Mouse (Mus musculus): Measurements from ENCODE around the gene Ankrd13b. TPM values are rescaled to one million over a fixed set of nuclear protein-coding genes. Genes with fewer than 3 reads are reported as not detected.
"Not testable (repeated sequence)": the region's sequence is repeated elsewhere in the genome, so short reads cannot be mapped to it uniquely, and the experiment has no call there.

The Ankrd13b gene
- 10 to 100 TPM; 83.2 to 88.4 TPM for total RNA-seq (2021)

DNA sequence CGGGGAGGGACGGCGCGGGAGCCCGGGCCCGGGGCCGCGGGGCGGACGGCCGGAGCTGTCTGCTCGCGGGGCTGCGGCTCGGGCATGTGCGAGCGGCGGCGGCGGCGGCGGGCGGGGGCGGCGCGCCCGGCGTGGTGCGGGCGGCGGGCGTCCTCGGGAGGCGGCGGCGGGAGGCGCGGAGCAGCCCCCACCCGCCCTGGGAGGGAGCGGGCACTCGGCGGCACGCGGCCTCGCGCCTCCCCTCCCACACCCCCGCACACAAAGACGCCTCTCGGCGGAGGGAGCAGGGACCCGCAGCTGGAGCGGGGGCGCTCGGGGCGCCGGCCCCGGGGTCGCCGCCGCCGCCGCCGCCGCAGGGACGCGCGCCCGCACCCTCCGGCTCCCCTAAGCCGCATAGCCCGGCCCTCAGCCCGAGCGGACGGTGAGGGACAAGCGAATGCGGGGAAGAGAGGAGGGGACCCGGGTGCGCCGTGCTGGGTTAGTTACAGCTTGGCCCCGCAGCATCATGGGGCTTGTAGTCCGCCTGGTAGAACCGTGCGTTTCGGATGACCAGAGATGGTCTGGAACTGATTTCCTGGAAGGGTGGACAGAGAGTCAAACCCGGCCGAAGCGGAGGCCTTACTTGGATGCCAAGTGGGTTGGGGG is at the start of gene Ankrd13b:
TSS of gene Ankrd13b (minus strand) at position 88 of the 645 bp plus-strand sequence.
- DNase-seq: peak; percentile 81 to 82

DNA sequence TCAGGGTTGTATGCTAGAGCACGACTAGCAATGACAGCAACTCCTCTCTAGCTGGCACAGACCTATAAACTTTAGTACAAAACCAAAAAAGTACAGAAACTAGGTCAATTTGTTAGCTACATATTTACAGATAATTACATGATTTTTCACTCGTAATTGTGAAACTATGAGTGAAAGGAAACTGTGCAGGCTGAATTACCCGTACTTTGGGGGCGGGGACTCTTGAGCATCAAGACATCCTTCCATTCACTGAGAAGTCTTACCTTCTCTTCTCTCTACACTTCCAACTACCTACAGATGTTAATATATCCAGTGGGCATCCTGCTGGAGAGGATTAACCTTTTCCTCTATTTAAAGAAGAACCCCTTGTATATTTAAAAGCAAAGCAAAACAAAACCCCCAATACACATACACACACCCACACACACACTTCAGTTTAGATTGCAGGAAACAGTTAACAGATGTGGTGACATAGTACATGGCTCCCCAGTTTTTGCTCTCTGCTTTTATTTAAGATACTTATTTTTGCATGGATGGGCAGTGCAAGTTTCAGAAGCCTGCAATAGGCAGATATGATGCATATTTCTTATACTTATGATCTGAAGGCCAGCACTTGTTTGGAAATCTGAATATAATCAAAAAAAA is 42.8 kb upstream of the Ankrd13b start:
- DNase-seq: no peak

- no peak for DNase-seq
Measured at GRCm38 (mm10) chr11:77530862-77531261, 41.4 kb upstream of the Ankrd13b start.

DNA sequence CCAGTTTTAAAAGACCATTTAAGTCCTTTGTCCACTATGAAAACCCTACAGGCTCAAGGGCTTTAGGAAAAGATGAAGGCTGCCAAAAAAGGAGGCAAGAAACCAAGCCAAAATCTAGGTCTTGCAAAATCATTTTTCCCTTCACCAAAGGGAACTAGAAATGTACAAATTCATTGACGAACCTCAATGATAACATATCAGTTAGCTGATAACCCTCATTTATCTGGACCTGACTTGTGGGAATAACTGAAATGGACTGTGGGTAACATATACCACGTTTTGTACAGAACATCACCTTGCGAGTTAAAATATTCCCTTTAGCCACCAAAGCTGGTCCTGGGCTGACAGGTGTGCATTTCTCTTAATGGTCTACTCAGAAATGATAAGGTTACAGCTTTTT is 40.2 kb upstream of the Ankrd13b start:
- DNase-seq: no peak

DNA sequence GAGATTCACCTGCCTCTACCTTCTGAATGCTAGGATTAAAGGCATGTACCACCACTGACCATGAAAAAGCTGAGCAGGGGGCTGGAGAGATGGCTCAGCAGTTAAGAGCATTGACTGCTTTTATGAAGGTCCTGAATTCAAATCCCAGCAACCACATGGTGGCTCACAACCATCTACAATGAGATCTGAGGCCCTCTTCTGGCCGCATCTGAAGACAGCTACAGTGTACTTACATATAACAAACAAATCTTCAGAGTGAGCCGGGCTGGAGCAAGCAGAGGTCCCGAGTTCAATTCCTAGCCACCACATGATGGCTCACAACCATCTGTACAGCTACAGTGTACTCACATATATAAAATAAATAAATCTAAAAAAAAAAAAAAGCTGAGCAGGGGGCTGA is 38.9 kb upstream of the Ankrd13b start:
- not testable (repeated sequence) for DNase-seq

GRCm38 (mm10) chr11:77525804-77526486 is 36.5 kb upstream of the Ankrd13b start:
- no peak for DNase-seq

DNA sequence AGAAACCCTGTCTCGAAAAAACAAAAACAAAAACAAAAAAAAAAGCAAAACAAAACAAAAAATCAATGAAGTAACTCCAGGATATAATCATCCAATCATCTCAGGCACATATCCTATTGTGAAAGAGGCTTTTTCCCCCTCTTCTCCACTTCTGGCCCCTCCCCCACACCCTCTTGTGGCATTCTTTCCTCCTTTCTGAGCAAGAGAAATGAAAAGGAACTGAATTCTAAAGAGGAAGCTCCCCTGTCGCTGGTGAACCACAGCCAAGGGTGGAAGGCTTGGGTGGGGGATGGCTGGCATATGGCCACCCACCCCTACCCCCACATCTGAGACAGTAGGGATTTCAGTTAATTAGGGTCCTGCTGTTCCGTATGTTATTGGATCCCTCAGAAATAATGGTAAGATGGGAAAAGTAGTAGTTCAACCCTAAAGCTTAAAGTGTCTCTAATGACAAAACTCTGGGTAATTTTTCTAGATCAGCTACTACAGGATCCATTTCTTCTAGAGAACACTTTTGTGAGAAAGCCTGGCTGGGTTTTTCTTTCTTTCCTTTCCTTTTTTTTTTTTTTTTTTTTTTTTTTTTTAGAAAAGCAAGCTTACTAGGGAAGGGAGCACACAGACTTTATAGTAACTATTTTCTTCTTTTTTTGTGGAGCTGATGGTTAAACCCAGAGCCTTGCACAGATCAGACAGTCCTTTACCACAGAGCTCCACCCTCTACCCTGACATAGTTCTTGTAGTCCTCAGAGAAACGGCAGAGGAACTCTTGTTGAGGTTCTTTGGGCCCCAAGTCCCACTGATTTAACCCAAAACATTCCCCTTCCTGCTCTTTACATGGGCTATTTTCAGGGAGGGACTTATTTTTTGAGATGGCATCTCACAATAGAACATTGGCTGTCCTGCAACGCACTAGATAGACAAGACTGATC is 31.4 kb upstream of the Ankrd13b start:
- no peak for DNase-seq

- no peak for DNase-seq
Measured at GRCm38 (mm10) chr11:77519043-77519442, 29.6 kb upstream of the Ankrd13b start, which contains the start of gene Gm10392. TSS of gene Gm10392 (minus strand) at chr11:77519198.

- DNase-seq: no peak
Measured at GRCm38 (mm10) chr11:77518051-77518798, 28.7 kb upstream of the Ankrd13b start.

GRCm38 (mm10) chr11:77516553-77517425 is 27.3 kb upstream of the Ankrd13b start:
- DNase-seq: no peak

DNA sequence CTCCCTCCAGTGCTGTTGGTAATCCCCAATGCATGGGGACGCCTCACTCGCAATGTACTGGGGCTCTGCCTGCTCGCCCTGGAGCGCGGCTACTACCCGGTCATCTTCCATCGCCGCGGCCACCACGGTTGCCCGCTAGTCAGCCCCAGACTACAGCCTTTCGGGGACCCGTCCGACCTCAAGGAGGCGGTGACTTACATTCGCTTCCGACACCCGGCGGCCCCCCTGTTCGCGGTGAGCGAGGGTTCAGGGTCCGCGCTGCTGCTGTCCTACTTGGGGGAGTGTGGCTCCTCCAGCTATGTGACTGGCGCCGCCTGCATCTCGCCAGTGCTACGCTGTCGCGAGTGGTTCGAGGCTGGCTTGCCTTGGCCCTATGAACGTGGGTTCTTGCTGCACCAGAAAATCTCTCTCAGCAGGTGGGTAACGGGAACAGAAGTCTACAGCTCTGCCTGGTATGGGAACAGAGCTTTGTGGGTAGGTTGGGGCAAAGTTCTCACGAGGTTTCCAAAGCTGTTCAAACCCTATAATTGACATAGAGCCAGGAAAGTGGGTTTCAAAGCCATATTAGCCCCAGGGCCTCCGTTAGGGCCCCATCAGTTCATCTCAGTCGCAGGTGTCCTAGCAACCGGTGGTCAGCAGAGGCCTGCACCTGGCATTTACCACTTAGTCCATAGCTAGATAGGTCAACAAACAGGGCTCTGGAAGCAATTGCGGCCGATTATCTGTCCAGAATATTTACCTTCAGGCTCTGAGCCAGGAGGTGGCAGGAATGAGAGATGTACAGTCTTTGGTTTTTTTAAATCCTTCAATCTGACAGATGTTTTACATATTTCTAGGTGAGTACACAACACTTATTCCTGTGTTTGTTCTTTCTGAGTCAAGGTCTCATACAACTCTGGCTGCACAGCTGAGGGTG is 26.4 kb upstream of the Ankrd13b start, which contains the start of gene Trp53i13:
TSS of gene Trp53i13 (minus strand) at position 344 of the 916 bp plus-strand sequence.
- no peak for DNase-seq

- peak; percentile 66 to 70 for DNase-seq
Measured at GRCm38 (mm10) chr11:77514832-77515636, 25.6 kb upstream of the Ankrd13b start, which contains the start of gene Abhd15. TSS of gene Abhd15 (plus strand) at chr11:77515121.

DNA sequence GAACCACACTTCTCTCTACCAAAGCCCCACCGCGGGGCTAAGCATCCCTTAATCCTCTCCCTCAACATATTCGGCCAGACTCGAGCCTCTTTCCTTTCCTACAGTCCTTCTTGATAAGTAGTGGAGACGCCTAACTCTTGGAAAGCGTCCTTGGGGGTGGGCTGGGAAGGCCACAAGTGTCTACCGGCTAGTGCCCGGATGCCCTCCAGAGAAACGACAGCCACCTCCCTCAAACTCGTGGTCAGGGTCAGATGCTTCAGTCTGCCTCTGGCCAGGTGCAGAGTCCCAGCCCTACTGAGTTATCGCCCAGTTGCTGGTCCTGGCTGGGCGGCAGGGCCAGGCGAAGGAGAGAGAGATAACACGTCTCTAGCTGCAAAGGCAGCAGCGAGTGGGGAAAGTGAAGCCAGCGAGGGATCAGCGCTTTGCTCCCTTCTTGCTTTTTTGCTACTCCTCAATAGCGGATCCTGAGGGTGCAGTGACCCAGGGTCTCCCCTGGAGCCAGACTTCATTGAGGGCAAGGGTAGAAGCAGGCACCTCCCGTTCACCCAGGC is 24.9 kb upstream of the Ankrd13b start:
- DNase-seq: no peak

DNA sequence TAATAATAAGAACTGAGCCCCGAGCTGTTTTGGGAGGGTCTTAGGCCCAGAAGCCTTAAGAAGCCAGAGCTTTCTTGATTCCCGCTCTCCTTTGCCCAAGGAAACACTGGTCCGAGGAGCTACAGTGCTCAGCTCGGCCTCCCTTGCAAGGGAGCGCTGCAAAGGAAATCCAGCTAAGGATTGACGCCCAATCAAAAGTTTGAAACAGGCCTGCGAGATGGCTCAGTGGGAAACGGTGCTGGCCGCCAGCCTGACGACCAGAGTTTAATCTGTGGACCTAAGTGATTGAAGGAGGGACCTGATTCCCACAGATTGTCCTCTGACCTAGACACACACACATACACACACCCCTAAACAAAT is 24.3 kb upstream of the Ankrd13b start:
- no peak for DNase-seq

- DNase-seq: peak in 1 of 2 experiments; percentile 74
Measured at GRCm38 (mm10) chr11:77512891-77513810, 23.7 kb upstream of the Ankrd13b start.

DNA sequence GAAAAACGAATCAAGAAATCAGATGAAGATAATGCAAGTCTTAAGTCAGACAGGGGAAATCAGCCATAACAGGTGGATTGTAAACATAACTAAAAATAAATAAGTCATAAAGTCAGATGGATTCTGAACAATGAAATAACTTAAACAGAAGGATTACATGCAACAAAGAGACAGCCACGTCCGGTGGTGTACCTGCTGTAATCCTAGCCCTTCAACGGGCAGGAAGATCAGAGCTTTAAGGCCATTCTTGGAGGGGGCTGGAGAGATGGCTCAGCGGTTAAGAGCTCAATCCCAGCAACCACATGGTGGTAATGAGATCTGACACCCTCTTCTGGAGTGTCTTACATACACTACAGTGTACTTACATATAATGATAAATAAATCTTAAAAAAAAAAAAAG is 21.9 kb upstream of the Ankrd13b start:
- no peak for DNase-seq
